Mouse (Mus musculus) gastrocnemius, adult 8-10 months (tissue): ENCODE measurements around the gene Itsn2. TPM values are rescaled to one million over a fixed set of nuclear protein-coding genes. Genes with fewer than 3 reads are reported as not detected.
"Not testable (repeated sequence)": the region's sequence is repeated elsewhere in the genome, so short reads cannot be mapped to it uniquely, and the experiment has no call there.

Experiments used
- DNase-seq, 2 experiments: peaks; one replicate each; pipeline ENCODE4 v3.0.0; 2022; ENCODE audit warnings: low spot score in 2 of 2
- total RNA-seq, 4 experiments: library from RNA; stranded (reverse); gene quantifications; 2 replicates each; pipeline ENCODE4 v1.2.4; 2022

Gene Itsn2
- 10 to 100 TPM; 19.5 to 22.2 (median 21.1) TPM for total RNA-seq

DNA sequence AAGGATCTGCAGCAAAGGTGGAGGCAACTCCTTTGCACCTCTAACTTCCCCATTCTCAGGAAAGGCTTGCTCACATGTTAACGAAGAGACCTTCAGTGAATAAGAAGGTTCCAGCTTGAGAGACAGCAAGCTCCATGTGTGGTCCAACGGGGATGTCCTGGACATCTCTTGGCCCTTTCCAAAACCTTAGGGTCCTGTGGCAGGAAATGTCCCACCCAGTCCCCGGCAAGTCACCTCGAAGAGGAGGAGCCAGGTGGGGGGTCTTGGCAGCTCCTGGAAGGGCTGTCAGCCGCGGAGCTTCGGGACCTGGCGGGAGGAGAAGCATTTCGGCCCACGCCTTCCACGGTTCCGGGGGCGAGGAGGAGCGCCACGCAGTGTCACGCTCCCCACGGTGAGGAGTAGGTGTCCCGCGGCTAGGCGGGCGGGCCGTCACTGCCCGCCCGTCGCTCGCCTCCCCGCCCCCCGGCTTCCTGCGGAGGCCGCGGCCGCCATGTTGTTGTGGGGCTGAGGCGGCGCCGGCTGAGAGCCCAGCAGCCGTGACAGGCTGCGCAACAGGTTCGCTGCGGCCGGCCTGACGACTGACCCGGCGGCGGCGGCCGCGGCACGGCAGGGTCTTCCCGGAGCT lies at the start of gene Itsn2, which contains the start of gene Gm3625:
Itsn2 (plus strand) TSS at position 98 of the 625 bp plus-strand sequence.
Gm3625 (minus strand) TSS at position 387 of the 625 bp plus-strand sequence.
- peak; percentile 42 to 43 for DNase-seq

DNA sequence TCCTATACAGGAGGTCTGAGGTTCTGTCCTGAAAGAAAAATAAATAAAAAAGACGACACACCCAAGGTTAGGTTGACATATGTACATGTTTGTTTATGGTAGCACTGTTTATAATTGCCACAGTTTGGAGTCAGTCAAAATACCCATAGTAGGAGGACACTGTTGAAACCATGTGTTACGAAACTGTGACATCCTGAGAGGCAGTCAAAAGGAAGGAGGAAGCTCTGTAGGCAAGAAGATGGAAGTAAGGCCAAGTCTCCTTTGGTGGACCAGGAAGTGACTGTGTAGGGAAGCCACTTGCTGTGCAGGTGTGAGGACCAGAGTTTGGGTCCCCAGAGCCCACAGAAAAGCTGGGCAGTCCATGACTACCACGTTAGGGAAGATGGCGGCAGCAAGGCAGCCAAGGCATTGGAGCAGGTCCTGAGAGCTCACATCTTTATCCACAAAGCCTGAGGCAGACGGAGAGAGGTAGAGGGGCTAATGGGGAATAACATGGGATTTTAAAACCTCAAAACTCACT lies 48.0 kb upstream of the Itsn2 start:
- DNase-seq: no peak

GRCm38 (mm10) chr12:4545425-4545824 lies 47.0 kb upstream of the Itsn2 start:
- no peak for DNase-seq

DNA sequence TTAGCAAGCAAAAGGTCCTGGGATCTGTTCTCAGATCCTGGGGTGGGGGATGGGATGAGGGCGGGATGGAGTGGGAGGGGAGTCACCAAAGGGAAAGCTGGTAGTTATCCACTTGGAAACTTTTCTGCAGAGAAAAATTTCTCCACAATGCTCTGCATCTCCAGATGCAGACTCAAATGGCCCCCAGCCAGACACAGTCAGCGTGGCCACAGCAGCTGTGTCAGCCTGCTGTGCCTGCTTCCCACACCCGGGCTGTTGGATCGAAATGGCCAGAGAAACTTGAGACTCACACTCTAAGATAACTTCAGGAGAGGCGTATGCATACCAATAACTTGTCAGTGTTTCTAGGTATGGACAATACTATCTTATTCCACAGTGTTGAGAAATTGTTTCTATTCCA lies 45.9 kb upstream of the Itsn2 start:
- peak in 1 of 2 experiments; percentile 38 for DNase-seq

DNA sequence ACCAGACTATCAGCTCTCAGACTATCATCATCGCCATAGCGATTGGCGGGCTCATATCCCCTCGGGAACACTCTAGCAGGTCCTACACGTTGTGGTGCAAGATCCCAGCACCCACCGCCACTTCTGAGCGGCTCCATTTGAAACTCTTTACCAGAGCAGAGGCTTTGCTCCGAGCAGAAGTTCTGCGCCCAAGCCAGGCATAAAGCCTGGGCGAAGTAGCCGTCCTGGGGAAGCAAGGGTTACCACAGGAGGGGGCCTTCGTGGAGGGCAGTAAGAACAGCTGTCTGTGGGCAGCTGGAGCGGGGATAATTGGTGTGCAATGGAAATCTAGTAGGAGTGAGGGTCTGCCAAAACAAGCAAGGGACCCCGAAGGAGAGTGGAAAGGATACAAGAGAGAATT lies 44.9 kb upstream of the Itsn2 start:
- DNase-seq: no peak

GRCm38 (mm10) chr12:4548053-4549013 lies 44.1 kb upstream of the Itsn2 start:
- peak; percentile 49 to 57 for DNase-seq

- not testable (repeated sequence) for DNase-seq
Measured at GRCm38 (mm10) chr12:4553704-4554103, 38.7 kb upstream of the Itsn2 start.

GRCm38 (mm10) chr12:4555451-4555850 lies 37.0 kb upstream of the Itsn2 start:
- no peak for DNase-seq

DNA sequence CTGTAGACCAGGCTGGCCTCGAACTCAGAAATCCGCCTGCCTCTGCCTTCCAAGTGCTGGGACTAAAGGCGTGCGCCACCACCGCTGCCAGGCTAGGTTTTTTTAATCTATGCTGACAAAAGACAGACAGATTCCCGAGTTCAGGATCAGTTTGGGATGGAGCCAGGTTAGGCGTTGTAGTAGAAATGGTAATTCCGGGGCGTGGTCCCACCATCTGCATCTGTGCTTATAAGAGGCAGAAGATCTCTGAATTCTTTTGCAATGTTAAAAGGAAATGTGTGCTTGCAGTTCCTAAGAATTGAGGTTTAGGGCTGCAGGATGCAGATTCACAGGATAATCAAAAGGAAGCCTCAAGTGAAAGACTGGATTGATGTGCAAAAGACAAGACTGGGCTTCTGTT lies 35.5 kb upstream of the Itsn2 start:
- no peak for DNase-seq

DNA sequence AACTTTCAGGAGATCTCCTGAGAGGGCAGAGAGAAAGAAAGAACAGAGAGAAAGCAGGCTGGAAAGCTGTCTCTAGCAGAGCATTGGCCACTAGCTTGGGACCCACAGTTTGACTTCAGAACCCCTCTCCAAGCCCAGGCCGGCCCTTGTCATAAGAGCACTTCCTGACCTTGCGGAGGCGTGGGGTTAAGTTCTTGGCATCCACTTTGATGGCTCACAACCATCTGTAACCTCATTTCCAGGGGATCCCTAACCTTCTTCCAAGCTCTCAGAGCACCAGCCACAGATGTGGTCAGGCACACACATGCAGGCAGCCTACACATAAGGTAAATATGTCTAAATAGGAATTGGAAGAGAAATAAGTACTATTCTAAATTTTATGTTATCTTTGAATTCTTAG lies 35.0 kb upstream of the Itsn2 start:
- no peak for DNase-seq

GRCm38 (mm10) chr12:4558013-4558412 lies 34.4 kb upstream of the Itsn2 start:
- DNase-seq: no peak

DNA sequence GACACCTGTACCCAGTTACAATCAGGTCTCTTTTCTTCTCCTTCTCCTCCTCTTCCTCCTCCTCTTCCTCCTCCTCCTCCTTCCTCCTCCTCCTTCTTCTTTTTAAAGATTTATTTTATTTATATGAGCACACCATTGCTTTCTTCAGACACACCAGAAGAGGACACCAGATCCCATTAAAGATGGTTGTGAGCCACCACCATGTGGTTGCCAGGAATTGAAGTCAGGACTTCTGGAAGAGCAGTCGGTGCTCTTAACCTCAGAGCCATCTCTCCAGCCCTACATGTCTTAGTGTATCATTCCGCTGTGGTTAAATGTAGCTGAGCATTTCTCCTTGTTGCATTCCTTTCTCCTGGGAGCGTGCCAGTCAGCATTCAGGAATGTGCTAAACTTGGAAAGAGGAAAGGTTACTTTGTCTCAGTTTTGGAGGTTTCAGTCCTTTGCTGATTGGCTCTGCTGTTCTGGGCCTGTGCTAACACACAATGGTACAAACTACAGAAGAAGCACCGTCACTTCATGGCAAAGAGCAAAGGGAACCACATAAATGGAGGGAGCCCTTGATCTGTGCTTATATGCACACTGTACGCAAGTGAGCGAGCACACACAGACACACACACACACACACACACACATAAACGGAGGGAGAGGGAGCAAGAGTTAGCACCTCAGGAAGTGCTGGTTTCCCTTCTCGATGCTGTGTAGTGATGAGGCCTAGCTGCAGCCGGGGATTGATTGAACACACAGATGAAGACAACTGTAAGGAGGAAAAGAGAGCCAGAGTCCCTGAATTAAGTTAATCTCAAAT lies 33.8 kb upstream of the Itsn2 start:
- DNase-seq: no peak

DNA sequence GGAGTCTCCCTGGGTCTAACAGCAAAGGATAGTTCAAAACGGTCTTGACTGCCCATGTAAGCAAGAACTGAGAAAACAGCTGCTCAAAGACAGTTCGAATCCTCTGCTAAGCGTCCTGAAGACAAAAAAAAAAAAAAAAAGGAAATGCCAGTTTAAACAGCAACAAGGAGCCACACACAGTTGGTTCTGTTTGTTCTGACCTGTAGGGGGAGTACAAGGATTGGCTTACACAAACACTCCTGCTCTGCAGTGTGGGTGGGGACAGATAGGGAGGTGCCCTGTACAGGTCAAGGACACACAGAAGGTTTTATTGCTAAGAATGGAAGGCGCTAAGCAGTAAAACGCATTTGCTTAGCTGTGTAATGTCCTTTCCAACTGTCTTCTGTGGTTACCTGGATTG lies 20.6 kb upstream of the Itsn2 start:
- no peak for DNase-seq

DNA sequence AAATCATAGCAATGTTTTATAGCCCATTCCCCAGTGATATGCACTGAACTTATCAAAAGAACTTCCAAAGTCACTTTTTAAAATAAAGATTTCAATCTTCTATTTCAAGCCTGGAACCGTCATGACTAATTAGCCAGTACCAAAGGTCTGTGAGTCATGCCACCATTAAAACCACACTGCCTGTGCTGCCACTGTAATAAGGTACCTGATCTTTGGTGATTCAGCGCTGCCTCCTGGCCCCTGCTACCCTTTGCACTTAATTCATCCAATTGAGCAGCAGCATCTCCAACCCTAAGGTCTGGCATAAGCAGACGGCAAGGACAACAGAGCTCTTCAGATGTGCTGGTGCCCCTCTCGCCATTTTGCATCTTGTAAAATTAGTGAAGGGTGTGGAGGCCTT lies 18.4 kb upstream of the Itsn2 start:
- no peak for DNase-seq

DNA sequence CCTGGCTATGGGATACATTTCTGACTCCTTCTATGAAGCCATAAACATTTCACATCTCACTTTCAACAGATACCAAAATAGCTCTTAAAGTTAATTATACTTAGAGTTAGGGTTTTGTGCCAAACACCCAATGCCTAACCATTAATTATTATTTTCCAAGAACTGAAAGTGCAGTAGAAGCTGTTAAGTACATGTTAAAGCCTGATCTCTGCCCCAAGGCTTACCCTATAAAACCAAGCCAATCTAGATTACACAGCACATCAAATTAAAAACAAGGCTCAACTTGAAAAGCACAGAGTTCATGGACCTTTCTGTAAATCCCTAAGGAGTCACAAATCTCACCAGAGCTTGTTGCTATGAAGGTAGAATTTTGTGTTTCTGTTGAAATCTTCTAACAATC lies 10.1 kb upstream of the Itsn2 start:
- DNase-seq: no peak

DNA sequence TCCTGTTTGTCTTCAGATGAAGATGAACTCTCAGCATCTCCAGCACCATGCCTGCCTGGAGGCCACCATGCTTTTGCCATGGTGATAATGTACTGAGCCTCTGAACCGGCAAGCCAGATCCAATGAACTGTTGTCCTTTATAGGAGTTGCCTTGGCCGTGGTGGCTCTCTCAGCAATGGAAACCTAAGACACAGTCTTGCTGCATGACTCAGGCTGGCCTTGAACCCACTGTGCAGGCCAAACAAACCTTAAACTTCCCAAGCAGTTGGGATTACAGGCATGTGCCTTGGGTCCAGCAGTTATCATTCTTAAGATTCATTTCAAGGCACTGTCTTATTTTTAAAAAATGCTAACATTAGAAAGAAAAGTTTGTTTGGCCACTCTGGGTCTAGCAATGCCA lies 4.6 kb upstream of the Itsn2 start:
- DNase-seq: no peak

GRCm38 (mm10) chr12:4588603-4589002 lies 3.8 kb upstream of the Itsn2 start:
- peak; percentile 38 to 65 for DNase-seq

DNA sequence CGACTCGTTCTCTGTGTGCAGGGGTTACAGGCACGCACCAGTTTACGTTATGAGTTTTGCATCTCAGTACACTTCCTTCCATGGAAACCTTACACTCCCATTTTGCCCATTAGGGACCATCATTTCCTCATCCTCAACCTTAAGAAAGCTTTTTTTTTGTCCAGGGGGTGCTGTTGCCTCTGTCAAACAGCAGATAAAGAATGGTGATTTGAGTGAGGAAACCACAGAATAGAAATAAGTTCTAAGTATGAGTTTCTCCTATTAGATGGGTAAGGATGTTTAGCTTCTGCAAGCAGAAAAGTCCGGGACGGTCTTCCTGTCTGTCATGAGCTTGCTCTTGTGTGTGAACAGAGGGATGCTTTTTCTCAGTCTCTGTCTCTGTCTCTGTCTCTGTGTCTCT lies 413 bp upstream of the Itsn2 start:
- no peak for DNase-seq

GRCm38 (mm10) chr12:4593166-4593929 lies 910 bp downstream of the Itsn2 start:
- DNase-seq: peak in 1 of 2 experiments; percentile 36

GRCm38 (mm10) chr12:4593930-4594391 lies 1.5 kb downstream of the Itsn2 start:
- no peak for DNase-seq

DNA sequence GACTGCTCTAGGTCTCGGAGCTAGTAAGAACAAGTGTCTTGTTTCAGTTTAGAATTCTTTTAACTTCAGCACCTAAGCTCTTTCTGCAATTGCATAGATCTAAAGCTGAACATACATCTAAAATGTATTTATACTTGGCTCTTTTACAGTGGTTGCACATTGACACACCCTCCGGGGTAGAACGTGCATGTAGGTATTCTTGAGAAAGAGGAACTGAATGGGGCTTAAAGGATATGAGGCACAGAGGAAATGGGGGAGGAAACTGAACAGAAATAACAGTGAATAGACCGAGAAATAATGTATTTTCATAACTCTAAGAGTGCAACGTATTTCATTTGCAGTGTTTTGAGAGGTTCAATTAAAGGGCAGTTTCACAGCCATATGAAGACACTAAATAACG lies 2.6 kb downstream of the Itsn2 start:
- no peak for DNase-seq
